Mouse (Mus musculus): ENCODE results near the gene Prune2. TPM values are rescaled to one million over a fixed set of nuclear protein-coding genes. Genes with fewer than 3 reads are reported as not detected.
"Not testable (repeated sequence)": the region's sequence is repeated elsewhere in the genome, so short reads cannot be mapped to it uniquely, and the experiment has no call there.

The Prune2 gene
- polyA plus RNA-seq, 1 experiment from 2014 or later = 1.2 TPM

- H3K4me2 ChIP-seq (ENCODE audit: low read depth, low read length, severe bottlenecking) = no peak overlapping the region
- ATAC-seq (replicated peaks; ENCODE audit: low FRiP score) (no peak), DNase-seq (ENCODE audit: low spot score) (no peak)
- H3K4me1 ChIP-seq (replicated peaks; ENCODE audit: control insufficient read depth, insufficient read depth, low read length) = no peaks in the 10 kb centered on the region
- no peak overlapping the region for H3K9ac ChIP-seq (ENCODE audit: low read length)
- no peaks in the 10 kb centered on the region for H3K36me3 ChIP-seq (ENCODE audit: control insufficient read depth, insufficient read depth, low read length)
- no peaks in the 10 kb centered on the region for H3K27me3 ChIP-seq (ENCODE audit: control insufficient read depth, insufficient read depth, low read length)
- no peaks in the 10 kb centered on the region for H3K9me3 ChIP-seq (ENCODE audit: control insufficient read depth, low read length)
- whole genome bisulfite sequencing = 90% methylated on average over 7 of the region's 7 CpGs
- no peak overlapping the region for H3K4me3 ChIP-seq (ENCODE audit: low read depth, low read length)
- no peak overlapping the region for H3K27ac ChIP-seq (ENCODE audit: low read depth, low read length)
Observed at GRCm38 (mm10) chr19:17166288-17166687, 210.4 kb downstream of the Prune2 start.

- no peak for DNase-seq (ENCODE audit: low spot score)
- no peaks in the 10 kb centered on the region for H3K27me3 ChIP-seq (ENCODE audit: control insufficient read depth, insufficient read depth, low read length)
- H3K27ac ChIP-seq (ENCODE audit: low read depth, low read length) = no peak overlapping the region
- no peak overlapping the region for H3K9ac ChIP-seq (ENCODE audit: low read length)
- no peak overlapping the region for H3K4me3 ChIP-seq (ENCODE audit: low read depth, low read length)
- no peaks in the 10 kb centered on the region for H3K9me3 ChIP-seq (ENCODE audit: control insufficient read depth, low read length)
- no peaks in the 10 kb centered on the region for H3K36me3 ChIP-seq (ENCODE audit: control insufficient read depth, insufficient read depth, low read length)
- H3K4me2 ChIP-seq (ENCODE audit: low read depth, low read length, severe bottlenecking) = no peak overlapping the region
- WGBS = 81% methylated on average over 9 of the region's 9 CpGs
- ATAC-seq (replicated peaks; ENCODE audit: low FRiP score) = no peak
- no peaks in the 10 kb centered on the region for H3K4me1 ChIP-seq (replicated peaks; ENCODE audit: control insufficient read depth, insufficient read depth, low read length)
Observed at GRCm38 (mm10) chr19:17168186-17168585, 212.3 kb downstream of the Prune2 start.

- Histone ChIP-seq H3K4me2 (ENCODE audit: low read depth, low read length, severe bottlenecking) (no peak overlapping the region), H3K9ac (ENCODE audit: low read length) (no peak overlapping the region), H3K27me3 (ENCODE audit: control insufficient read depth, insufficient read depth, low read length) (no peaks in the 10 kb centered on the region), H3K36me3 (ENCODE audit: control insufficient read depth, insufficient read depth, low read length) (no peaks in the 10 kb centered on the region), H3K9me3 (ENCODE audit: control insufficient read depth, low read length) (no peaks in the 10 kb centered on the region), H3K27ac (ENCODE audit: low read depth, low read length) (no peak overlapping the region), H3K4me1 (replicated peaks; ENCODE audit: control insufficient read depth, insufficient read depth, low read length) (no peaks in the 10 kb centered on the region), H3K4me3 (ENCODE audit: low read depth, low read length) (no peak overlapping the region)
- ATAC-seq (replicated peaks; ENCODE audit: low FRiP score) = no peak
- WGBS = 88% methylated on average over 10 of the region's 10 CpGs
- DNase-seq (ENCODE audit: low spot score) = no peak
Observed at GRCm38 (mm10) chr19:17169746-17170145, 213.8 kb downstream of the Prune2 start.

- not testable (repeated sequence) for H3K36me3 ChIP-seq (ENCODE audit: control insufficient read depth, insufficient read depth, low read length); H3K4me3 ChIP-seq (ENCODE audit: low read depth, low read length); H3K9me3 ChIP-seq (ENCODE audit: control insufficient read depth, low read length); H3K27ac ChIP-seq (ENCODE audit: low read depth, low read length); ATAC-seq (replicated peaks; ENCODE audit: low FRiP score); H3K9ac ChIP-seq (ENCODE audit: low read length); H3K27me3 ChIP-seq (ENCODE audit: control insufficient read depth, insufficient read depth, low read length); H3K4me1 ChIP-seq (replicated peaks; ENCODE audit: control insufficient read depth, insufficient read depth, low read length); H3K4me2 ChIP-seq (ENCODE audit: low read depth, low read length, severe bottlenecking); DNase-seq (ENCODE audit: low spot score)
- WGBS = 89% methylated on average over 2 of the region's 2 CpGs
Observed at GRCm38 (mm10) chr19:17174501-17174900, 218.6 kb downstream of the Prune2 start.

GRCm38 (mm10) chr19:17180506-17180905 lies 224.6 kb downstream of the Prune2 start:
- no peak for DNase-seq (ENCODE audit: low spot score)
- 49% methylated on average over 4 of the region's 4 CpGs for WGBS
- H3K4me3 ChIP-seq (ENCODE audit: low read depth, low read length) = no peak overlapping the region
- H3K9me3 ChIP-seq (ENCODE audit: control insufficient read depth, low read length) = no peaks in the 10 kb centered on the region
- no peak for ATAC-seq (replicated peaks; ENCODE audit: low FRiP score)
- no peak overlapping the region for H3K27ac ChIP-seq (ENCODE audit: low read depth, low read length)
- H3K4me1 ChIP-seq (replicated peaks; ENCODE audit: control insufficient read depth, insufficient read depth, low read length) = no peaks in the 10 kb centered on the region
- no peaks in the 10 kb centered on the region for H3K27me3 ChIP-seq (ENCODE audit: control insufficient read depth, insufficient read depth, low read length)
- no peak overlapping the region for H3K9ac ChIP-seq (ENCODE audit: low read length)
- H3K4me2 ChIP-seq (ENCODE audit: low read depth, low read length, severe bottlenecking) = no peak overlapping the region
- no peaks in the 10 kb centered on the region for H3K36me3 ChIP-seq (ENCODE audit: control insufficient read depth, insufficient read depth, low read length)

- H3K27me3 ChIP-seq (ENCODE audit: control insufficient read depth, insufficient read depth, low read length) = no peaks in the 10 kb centered on the region
- H3K9ac ChIP-seq (ENCODE audit: low read length) = no peak overlapping the region
- 78% methylated on average over 5 of the region's 5 CpGs for WGBS
- no peak overlapping the region for H3K4me3 ChIP-seq (ENCODE audit: low read depth, low read length)
- no peak for DNase-seq (ENCODE audit: low spot score)
- ATAC-seq (replicated peaks; ENCODE audit: low FRiP score) = no peak
- H3K36me3 ChIP-seq (ENCODE audit: control insufficient read depth, insufficient read depth, low read length) = no peaks in the 10 kb centered on the region
- no peak overlapping the region for H3K4me2 ChIP-seq (ENCODE audit: low read depth, low read length, severe bottlenecking)
- H3K4me1 ChIP-seq (replicated peaks; ENCODE audit: control insufficient read depth, insufficient read depth, low read length) = no peaks in the 10 kb centered on the region
- H3K9me3 ChIP-seq (ENCODE audit: control insufficient read depth, low read length) = no peaks in the 10 kb centered on the region
- H3K27ac ChIP-seq (ENCODE audit: low read depth, low read length) = no peak overlapping the region
Observed at GRCm38 (mm10) chr19:17194730-17195129, 238.8 kb downstream of the Prune2 start.

GRCm38 (mm10) chr19:17199059-17199458 lies 243.1 kb downstream of the Prune2 start:
- Histone ChIP-seq H3K36me3 (ENCODE audit: control insufficient read depth, insufficient read depth, low read length) (no peaks in the 10 kb centered on the region), H3K4me1 (replicated peaks; ENCODE audit: control insufficient read depth, insufficient read depth, low read length) (no peaks in the 10 kb centered on the region), H3K9me3 (ENCODE audit: control insufficient read depth, low read length) (no peaks in the 10 kb centered on the region), H3K9ac (ENCODE audit: low read length) (no peak overlapping the region), H3K27ac (ENCODE audit: low read depth, low read length) (no peak overlapping the region), H3K27me3 (ENCODE audit: control insufficient read depth, insufficient read depth, low read length) (no peaks in the 10 kb centered on the region), H3K4me2 (ENCODE audit: low read depth, low read length, severe bottlenecking) (no peak overlapping the region), H3K4me3 (ENCODE audit: low read depth, low read length) (no peak overlapping the region)
- ATAC-seq (replicated peaks; ENCODE audit: low FRiP score) (no peak), DNase-seq (ENCODE audit: low spot score) (no peak)
- 52% methylated on average over 8 of the region's 8 CpGs for WGBS

GRCm38 (mm10) chr19:17207141-17207540 lies 251.2 kb downstream of the Prune2 start:
- no peak overlapping the region for H3K27ac ChIP-seq (ENCODE audit: low read depth, low read length)
- H3K36me3 ChIP-seq (ENCODE audit: control insufficient read depth, insufficient read depth, low read length) = no peaks in the 10 kb centered on the region
- no peak overlapping the region for H3K4me3 ChIP-seq (ENCODE audit: low read depth, low read length)
- no peak overlapping the region for H3K4me2 ChIP-seq (ENCODE audit: low read depth, low read length, severe bottlenecking)
- no peaks in the 10 kb centered on the region for H3K9me3 ChIP-seq (ENCODE audit: control insufficient read depth, low read length)
- DNase-seq (ENCODE audit: low spot score) = no peak
- no peaks in the 10 kb centered on the region for H3K27me3 ChIP-seq (ENCODE audit: control insufficient read depth, insufficient read depth, low read length)
- no peak overlapping the region for H3K9ac ChIP-seq (ENCODE audit: low read length)
- ATAC-seq (replicated peaks; ENCODE audit: low FRiP score) = no peak
- H3K4me1 ChIP-seq (replicated peaks; ENCODE audit: control insufficient read depth, insufficient read depth, low read length) = no peaks in the 10 kb centered on the region
- WGBS = 94% methylated on average over 7 of the region's 7 CpGs

- H3K9ac ChIP-seq (ENCODE audit: low read length) = no peak overlapping the region
- no peak overlapping the region for H3K4me3 ChIP-seq (ENCODE audit: low read depth, low read length)
- ATAC-seq (replicated peaks; ENCODE audit: low FRiP score) (no peak), DNase-seq (ENCODE audit: low spot score) (no peak)
- H3K27me3 ChIP-seq (ENCODE audit: control insufficient read depth, insufficient read depth, low read length) = no peaks in the 10 kb centered on the region
- H3K9me3 ChIP-seq (ENCODE audit: control insufficient read depth, low read length) = no peaks in the 10 kb centered on the region
- H3K27ac ChIP-seq (ENCODE audit: low read depth, low read length) = no peak overlapping the region
- H3K36me3 ChIP-seq (ENCODE audit: control insufficient read depth, insufficient read depth, low read length) = no peaks in the 10 kb centered on the region
- H3K4me2 ChIP-seq (ENCODE audit: low read depth, low read length, severe bottlenecking) = no peak overlapping the region
- H3K4me1 ChIP-seq (replicated peaks; ENCODE audit: control insufficient read depth, insufficient read depth, low read length) = no peaks in the 10 kb centered on the region
- WGBS = 87% methylated on average over 3 of the region's 3 CpGs
Observed at GRCm38 (mm10) chr19:17210541-17210940, 254.6 kb downstream of the Prune2 start.
